Mouse (Mus musculus): ENCODE measurements around the gene Ppm1h. TPM values are rescaled to one million over a fixed set of nuclear protein-coding genes. Genes with fewer than 3 reads are reported as not detected.

The Ppm1h gene
- polyA plus RNA-seq, 1 experiment from 2014 or later: 5.8 TPM

GRCm38 (mm10) chr10:122683819-122684330 lies 5.3 kb downstream of the Ppm1h start:
- H3K9me3 ChIP-seq: no peaks in the 10 kb centered on the region
- DNase-seq (ENCODE audit: low spot score): no peak
- WGBS: 79% methylated on average over 5 of the region's 5 CpGs
- H3K4me3 ChIP-seq: no peak overlapping the region
- H3K27me3 ChIP-seq (ENCODE audit: insufficient read depth, poor library complexity, severe bottlenecking): peaks cover 24% of the 10 kb centered on the region
- no peak overlapping the region for H3K27ac ChIP-seq
- H3K36me3 ChIP-seq: no peaks in the 10 kb centered on the region
- peaks cover 21% of the 10 kb centered on the region for H3K4me1 ChIP-seq (replicated peaks)

GRCm38 (mm10) chr10:122685297-122685696 lies 6.7 kb downstream of the Ppm1h start:
- H3K9me3 ChIP-seq: no peaks in the 10 kb centered on the region
- 42% methylated on average over 1 of the region's 1 CpGs for WGBS
- no peak overlapping the region for H3K4me3 ChIP-seq
- no peak overlapping the region for H3K27ac ChIP-seq
- no peaks in the 10 kb centered on the region for H3K36me3 ChIP-seq
- H3K4me1 ChIP-seq (replicated peaks): peaks cover 8% of the 10 kb centered on the region
- DNase-seq (ENCODE audit: low spot score): no peak
- H3K27me3 ChIP-seq (ENCODE audit: insufficient read depth, poor library complexity, severe bottlenecking): peaks cover 16% of the 10 kb centered on the region

- DNase-seq (ENCODE audit: low spot score): no peak
- Histone ChIP-seq H3K27me3 (ENCODE audit: insufficient read depth, poor library complexity, severe bottlenecking) (peaks cover 9% of the 10 kb centered on the region), H3K4me1 (replicated peaks) (peaks cover 1% of the 10 kb centered on the region), H3K9me3 (no peaks in the 10 kb centered on the region), H3K36me3 (no peaks in the 10 kb centered on the region), H3K27ac (no peak overlapping the region), H3K4me3 (no peak overlapping the region)
- 90% methylated on average over 19 of the region's 19 CpGs for WGBS
Observed at GRCm38 (mm10) chr10:122685836-122686531, 7.4 kb downstream of the Ppm1h start.

GRCm38 (mm10) chr10:122690698-122691097 lies 12.1 kb downstream of the Ppm1h start:
- DNase-seq (ENCODE audit: low spot score): no peak
- no peak overlapping the region for H3K4me3 ChIP-seq
- no peak overlapping the region for H3K27ac ChIP-seq
- H3K4me1 ChIP-seq (replicated peaks): peaks cover 17% of the 10 kb centered on the region
- 76% methylated on average over 6 of the region's 6 CpGs for WGBS
- H3K27me3 ChIP-seq (ENCODE audit: insufficient read depth, poor library complexity, severe bottlenecking): no peaks in the 10 kb centered on the region
- H3K9me3 ChIP-seq: no peaks in the 10 kb centered on the region
- H3K36me3 ChIP-seq: no peaks in the 10 kb centered on the region

GRCm38 (mm10) chr10:122693158-122693777 lies 14.7 kb downstream of the Ppm1h start:
- Histone ChIP-seq H3K27me3 (ENCODE audit: insufficient read depth, poor library complexity, severe bottlenecking) (no peaks in the 10 kb centered on the region), H3K4me1 (replicated peaks) (peaks cover 17% of the 10 kb centered on the region), H3K9me3 (no peaks in the 10 kb centered on the region), H3K36me3 (no peaks in the 10 kb centered on the region), H3K4me3 (no peak overlapping the region), H3K27ac (no peak overlapping the region)
- WGBS: 74% methylated on average over 12 of the region's 12 CpGs
- no peak for DNase-seq (ENCODE audit: low spot score)

- 68% methylated on average over 17 of the region's 17 CpGs for WGBS
- peak; percentile 32 for DNase-seq (ENCODE audit: low spot score)
- Histone ChIP-seq H3K27me3 (ENCODE audit: insufficient read depth, poor library complexity, severe bottlenecking) (no peaks in the 10 kb centered on the region), H3K27ac (no peak overlapping the region), H3K4me1 (replicated peaks) (peaks cover 17% of the 10 kb centered on the region), H3K4me3 (no peak overlapping the region), H3K36me3 (no peaks in the 10 kb centered on the region), H3K9me3 (no peaks in the 10 kb centered on the region)
Observed at GRCm38 (mm10) chr10:122693911-122694618, 15.5 kb downstream of the Ppm1h start.

- 85% methylated on average over 1 of the region's 1 CpGs for WGBS
- H3K27ac ChIP-seq: no peak overlapping the region
- no peak overlapping the region for H3K4me3 ChIP-seq
- H3K36me3 ChIP-seq: no peaks in the 10 kb centered on the region
- no peaks in the 10 kb centered on the region for H3K9me3 ChIP-seq
- DNase-seq (ENCODE audit: low spot score): no peak
- H3K27me3 ChIP-seq (ENCODE audit: insufficient read depth, poor library complexity, severe bottlenecking): no peaks in the 10 kb centered on the region
- H3K4me1 ChIP-seq (replicated peaks): peaks cover 17% of the 10 kb centered on the region
Observed at GRCm38 (mm10) chr10:122696335-122696734, 17.8 kb downstream of the Ppm1h start.

- Histone ChIP-seq H3K36me3 (no peaks in the 10 kb centered on the region), H3K27me3 (ENCODE audit: insufficient read depth, poor library complexity, severe bottlenecking) (no peaks in the 10 kb centered on the region), H3K9me3 (0 out of 2 replicates have a peak, but pooled peaks cover 2% of the 10 kb centered on the region), H3K4me1 (replicated peaks) (peaks cover 12% of the 10 kb centered on the region), H3K4me3 (no peak overlapping the region), H3K27ac (no peak overlapping the region)
- DNase-seq (ENCODE audit: low spot score): no peak
- 91% methylated on average over 5 of the region's 5 CpGs for WGBS
Observed at GRCm38 (mm10) chr10:122698347-122698746, 19.8 kb downstream of the Ppm1h start.

GRCm38 (mm10) chr10:122704901-122705300 lies 26.3 kb downstream of the Ppm1h start:
- H3K9me3 ChIP-seq: 0 out of 2 replicates have a peak, but pooled peaks cover 2% of the 10 kb centered on the region
- H3K27ac ChIP-seq: no peak overlapping the region
- no peaks in the 10 kb centered on the region for H3K27me3 ChIP-seq (ENCODE audit: insufficient read depth, poor library complexity, severe bottlenecking)
- DNase-seq (ENCODE audit: low spot score): no peak
- 81% methylated on average over 5 of the region's 5 CpGs for WGBS
- H3K4me1 ChIP-seq (replicated peaks): 0 out of 2 replicates have a peak, but pooled peaks cover 5% of the 10 kb centered on the region
- H3K36me3 ChIP-seq: no peaks in the 10 kb centered on the region
- H3K4me3 ChIP-seq: no peak overlapping the region

- Histone ChIP-seq H3K36me3 (no peaks in the 10 kb centered on the region), H3K27me3 (ENCODE audit: insufficient read depth, poor library complexity, severe bottlenecking) (no peaks in the 10 kb centered on the region), H3K9me3 (0 out of 2 replicates have a peak, but pooled peaks cover 2% of the 10 kb centered on the region), H3K4me1 (replicated peaks) (0 out of 2 replicates have a peak, but pooled peaks cover 7% of the 10 kb centered on the region), H3K4me3 (no peak overlapping the region), H3K27ac (no peak overlapping the region)
- no peak for DNase-seq (ENCODE audit: low spot score)
- 90% methylated on average over 6 of the region's 6 CpGs for WGBS
Observed at GRCm38 (mm10) chr10:122705457-122705856, 26.9 kb downstream of the Ppm1h start.

GRCm38 (mm10) chr10:122711381-122711811 lies 32.8 kb downstream of the Ppm1h start:
- DNase-seq (ENCODE audit: low spot score): no peak
- WGBS: 76% methylated on average over 6 of the region's 6 CpGs

GRCm38 (mm10) chr10:122712307-122712706 lies 33.7 kb downstream of the Ppm1h start:
- H3K36me3 ChIP-seq: no peaks in the 10 kb centered on the region
- H3K4me1 ChIP-seq (replicated peaks): peaks cover 33% of the 10 kb centered on the region
- H3K9me3 ChIP-seq: no peaks in the 10 kb centered on the region
- H3K4me3 ChIP-seq: no peak overlapping the region
- no peak overlapping the region for H3K27ac ChIP-seq
- WGBS: 84% methylated on average over 5 of the region's 5 CpGs
- no peaks in the 10 kb centered on the region for H3K27me3 ChIP-seq (ENCODE audit: insufficient read depth, poor library complexity, severe bottlenecking)
- no peak for DNase-seq (ENCODE audit: low spot score)

More at GRCm38 (mm10) chr10:122711381-122711811, 32.8 kb downstream of the Ppm1h start:
- Histone ChIP-seq H3K27me3 (ENCODE audit: insufficient read depth, poor library complexity, severe bottlenecking) (no peaks in the 10 kb centered on the region), H3K4me3 (no peak overlapping the region), H3K9me3 (no peaks in the 10 kb centered on the region), H3K27ac (no peak overlapping the region), H3K36me3 (no peaks in the 10 kb centered on the region), H3K4me1 (replicated peaks) (peaks cover 24% of the 10 kb centered on the region)
